Mouse (Mus musculus) neural tube, embryonic 13.5 days (tissue): ENCODE data around the gene Ptprj. TPM values are rescaled to one million over a fixed set of nuclear protein-coding genes. Genes with fewer than 3 reads are reported as not detected.
A peak's percentile ranks its signal among the peaks of the same experiment; 100 is the strongest.
"Not testable (repeated sequence)": the region's sequence is repeated elsewhere in the genome, so short reads cannot be mapped to it uniquely, and the experiment has no call there.

Experiments used
- ATAC-seq: fragments of 200-750 bp; cut with Nextera tagmentation; 2 replicates; pipeline ENCODE4 v1.8.0; 2017; ENCODE audit warnings: low read depth, mild to moderate bottlenecking, moderate TSS enrichment, moderate library complexity
- H3K27ac ChIP-seq: fragments of 300-500 bp; sonication (generic); replicated peaks from 2 replicates; pipeline ENCODE4 v1.5.1; 2015; ENCODE audit warnings: moderate library complexity, mild to moderate bottlenecking, inconsistent platforms
- H3K27me3 ChIP-seq: fragments of 300-500 bp; sonication (generic); 2 replicates; pipeline ENCODE4 v1.6.1; 2015; ENCODE audit warnings: mild to moderate bottlenecking, inconsistent platforms
- H3K36me3 ChIP-seq: fragments of 300-500 bp; sonication (generic); 2 replicates; pipeline ENCODE4 v1.6.1; 2015; ENCODE audit warnings: mild to moderate bottlenecking, inconsistent platforms
- H3K4me1 ChIP-seq: fragments of 300-500 bp; sonication (generic); replicated peaks from 2 replicates; pipeline ENCODE4 v1.6.1; 2015; ENCODE audit warnings: inconsistent platforms
- H3K4me2 ChIP-seq: fragments of 300-500 bp; sonication (generic); 2 replicates; pipeline ENCODE4 v1.6.1; 2015; ENCODE audit warnings: inconsistent platforms, mild to moderate bottlenecking, moderate library complexity
- H3K4me3 ChIP-seq: fragments of 300-500 bp; sonication (generic); 2 replicates; pipeline ENCODE4 v1.5.1; 2015; ENCODE audit warnings: mild to moderate bottlenecking, inconsistent platforms
- H3K9ac ChIP-seq: fragments of 300-500 bp; sonication (generic); 2 replicates; pipeline ENCODE4 v1.6.1; 2015; ENCODE audit warnings: moderate library complexity, mild to moderate bottlenecking, inconsistent platforms
- H3K9me3 ChIP-seq: fragments of 300-500 bp; sonication (generic); 2 replicates; pipeline ENCODE4 v1.6.1; 2016; ENCODE audit warnings: inconsistent platforms
- WGBS: fragments of 180-500 bp; shearing (Covaris S2); methylation state at CpG from one replicate; pipeline ENCODE4 v1.1.7; 2015; 5-methylcytosine and 5-hydroxymethylcytosine counted together
- polyA plus RNA-seq: library from polyadenylated mRNA; unstranded; fragments of >200 nt; fragmentation: Nextera tagmentation; extraction: Ambion mirVana; gene quantifications from 2 replicates; pipeline ENCODE4 v1.2.1, GENCODE M21; 2015

The Ptprj gene
- polyA plus RNA-seq, 1 experiment from 2014 or later, result 4.4 TPM

DNA sequence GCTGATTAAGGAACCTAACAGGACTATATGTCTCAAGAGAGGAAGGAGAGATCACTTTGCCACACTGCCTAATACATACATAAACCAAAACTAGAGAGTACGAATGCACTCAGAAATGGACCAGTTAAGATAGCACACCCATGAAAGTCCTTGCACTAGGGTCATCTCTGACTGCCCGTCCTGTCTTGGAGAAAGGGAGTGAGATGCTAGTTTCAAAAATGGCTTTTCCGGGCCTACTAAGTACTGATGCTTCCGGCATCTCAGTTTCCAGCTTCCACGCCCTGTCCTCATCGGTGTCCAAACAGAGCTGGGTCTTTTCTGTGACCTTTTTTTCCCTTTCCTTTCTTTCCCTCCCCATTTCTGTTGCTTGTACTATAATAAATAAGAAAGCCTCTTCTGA, 4.0 kb downstream of the Ptprj start:
- Histone ChIP-seq H3K27ac (no peak overlapping the region), H3K4me2 (no peak overlapping the region), H3K4me3 (no peak overlapping the region), H3K9ac (no peak overlapping the region), H3K9me3 (no peaks in the 10 kb centered on the region), H3K27me3 (no peaks in the 10 kb centered on the region), H3K36me3 (no peaks in the 10 kb centered on the region), H3K4me1 (peaks cover 27% of the 10 kb centered on the region)
- ATAC-seq, result no peak
- WGBS, result 87% methylated on average over 6 of the region's 6 CpGs

GRCm38 (mm10) chr2:90575713-90576112, 4.7 kb downstream of the Ptprj start:
- Histone ChIP-seq H3K36me3 (no peaks in the 10 kb centered on the region), H3K9me3 (no peaks in the 10 kb centered on the region), H3K27me3 (no peaks in the 10 kb centered on the region), H3K9ac (no peak overlapping the region), H3K4me2 (no peak overlapping the region), H3K4me3 (no peak overlapping the region), H3K4me1 (peaks cover 21% of the 10 kb centered on the region), H3K27ac (no peak overlapping the region)
- no peak for ATAC-seq
- 84% methylated on average over 5 of the region's 5 CpGs for WGBS

DNA sequence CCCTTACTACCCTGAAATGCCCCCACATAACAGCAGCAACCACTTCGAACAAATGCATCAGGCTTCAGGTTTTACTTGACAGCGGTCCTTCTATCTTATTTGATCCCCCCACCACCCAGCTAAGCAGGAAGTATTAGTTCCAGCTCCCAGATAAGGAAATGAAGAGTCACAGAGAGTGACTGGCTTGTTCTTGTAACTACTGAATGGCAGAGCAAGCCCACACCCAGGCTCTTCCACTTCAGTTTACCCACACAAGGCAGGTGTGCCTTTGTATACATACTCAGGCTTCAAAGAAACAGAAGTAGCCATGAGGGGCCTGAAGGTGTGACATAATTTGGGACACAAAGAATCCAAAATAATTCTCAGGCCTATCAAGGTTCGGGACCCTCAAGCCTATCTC, 5.3 kb downstream of the Ptprj start:
- Histone ChIP-seq H3K4me1 (peaks cover 21% of the 10 kb centered on the region), H3K9me3 (no peaks in the 10 kb centered on the region), H3K27ac (no peak overlapping the region), H3K36me3 (no peaks in the 10 kb centered on the region), H3K9ac (no peak overlapping the region), H3K27me3 (no peaks in the 10 kb centered on the region), H3K4me2 (no peak overlapping the region), H3K4me3 (no peak overlapping the region)
- ATAC-seq, result no peak
- 83% methylated on average over 3 of the region's 3 CpGs for WGBS

GRCm38 (mm10) chr2:90574536-90574935, 5.9 kb downstream of the Ptprj start:
- Histone ChIP-seq H3K4me2 (peak overlapping the region; percentile 30; the same call in 1 of the 2 replicates), H3K9me3 (no peaks in the 10 kb centered on the region), H3K27ac (no peak overlapping the region), H3K27me3 (no peaks in the 10 kb centered on the region), H3K36me3 (no peaks in the 10 kb centered on the region), H3K4me1 (peaks cover 21% of the 10 kb centered on the region), H3K4me3 (no peak overlapping the region), H3K9ac (no peak overlapping the region)
- no peak for ATAC-seq
- WGBS, result 77% methylated on average over 8 of the region's 8 CpGs

GRCm38 (mm10) chr2:90573640-90574526, 6.6 kb downstream of the Ptprj start:
- no peak overlapping the region for H3K27ac ChIP-seq
- no peaks in the 10 kb centered on the region for H3K36me3 ChIP-seq
- no peak overlapping the region for H3K4me3 ChIP-seq
- WGBS, result 65% methylated on average over 17 of the region's 17 CpGs
- H3K9me3 ChIP-seq, result no peaks in the 10 kb centered on the region
- peak overlapping the region; percentile 30 for H3K4me2 ChIP-seq
- H3K9ac ChIP-seq, result no peak overlapping the region
- peaks cover 16% of the 10 kb centered on the region for H3K4me1 ChIP-seq
- ATAC-seq, result no peak
- H3K27me3 ChIP-seq, result no peaks in the 10 kb centered on the region

DNA sequence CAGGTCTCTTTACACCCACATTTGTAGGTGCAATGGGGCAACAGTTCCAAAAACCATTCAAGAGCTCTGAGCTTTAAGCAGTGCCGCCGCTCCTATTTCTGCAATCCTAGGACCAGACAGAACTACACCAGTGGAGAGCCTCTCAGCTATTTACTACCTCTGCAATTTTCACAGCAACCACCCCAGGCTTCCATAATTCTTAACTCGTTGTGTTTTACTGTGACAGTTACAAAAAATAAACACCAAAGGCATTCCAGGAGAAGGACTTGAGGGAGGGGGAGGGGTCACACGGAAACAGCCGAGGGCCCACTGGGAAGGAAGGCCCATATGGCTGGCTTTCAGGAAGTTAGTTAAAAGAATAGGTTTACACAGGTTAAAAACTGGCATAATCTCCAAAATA, 8.3 kb downstream of the Ptprj start:
- Histone ChIP-seq H3K4me1 (peaks cover 12% of the 10 kb centered on the region), H3K9me3 (no peaks in the 10 kb centered on the region), H3K9ac (no peak overlapping the region), H3K27me3 (no peaks in the 10 kb centered on the region), H3K4me2 (no peak overlapping the region), H3K4me3 (no peak overlapping the region), H3K27ac (no peak overlapping the region), H3K36me3 (no peaks in the 10 kb centered on the region)
- ATAC-seq, result no peak
- WGBS, result 54% methylated on average over 5 of the region's 5 CpGs

DNA sequence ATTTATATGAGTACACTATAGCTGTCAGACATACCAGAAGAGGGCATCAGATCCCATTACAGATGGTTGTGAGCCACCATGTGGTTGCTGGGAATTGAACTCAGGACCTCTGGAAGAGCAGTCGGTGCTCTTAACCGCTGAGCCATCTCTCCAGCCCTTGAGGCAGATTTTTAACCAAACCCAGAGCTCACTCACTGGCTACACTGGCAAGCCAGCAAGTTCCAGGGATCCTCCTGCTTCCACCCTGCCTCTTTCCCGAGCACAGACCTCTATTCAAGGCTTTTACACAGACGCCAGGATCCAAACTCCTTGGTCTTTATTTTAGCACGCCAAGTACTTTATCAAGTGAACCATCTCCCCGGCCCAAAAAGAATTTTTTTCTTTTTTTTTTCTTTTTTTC, 9.0 kb downstream of the Ptprj start:
- H3K36me3 ChIP-seq, H3K4me3 ChIP-seq, H3K9ac ChIP-seq, H3K27ac ChIP-seq, H3K9me3 ChIP-seq, ATAC-seq, H3K4me2 ChIP-seq, H3K27me3 ChIP-seq: not testable (repeated sequence)
- H3K4me1 ChIP-seq, result peaks cover 20% of the 10 kb centered on the region
- 91% methylated on average over 6 of the region's 6 CpGs for WGBS

GRCm38 (mm10) chr2:90570871-90571270, 9.6 kb downstream of the Ptprj start:
- Histone ChIP-seq H3K9me3 (no peaks in the 10 kb centered on the region), H3K27me3 (no peaks in the 10 kb centered on the region), H3K4me1 (peaks cover 25% of the 10 kb centered on the region), H3K27ac (no peak overlapping the region), H3K36me3 (no peaks in the 10 kb centered on the region), H3K4me3 (no peak overlapping the region), H3K4me2 (no peak overlapping the region), H3K9ac (no peak overlapping the region)
- ATAC-seq, result no peak
- 100% methylated on average over 2 of the region's 2 CpGs for WGBS

DNA sequence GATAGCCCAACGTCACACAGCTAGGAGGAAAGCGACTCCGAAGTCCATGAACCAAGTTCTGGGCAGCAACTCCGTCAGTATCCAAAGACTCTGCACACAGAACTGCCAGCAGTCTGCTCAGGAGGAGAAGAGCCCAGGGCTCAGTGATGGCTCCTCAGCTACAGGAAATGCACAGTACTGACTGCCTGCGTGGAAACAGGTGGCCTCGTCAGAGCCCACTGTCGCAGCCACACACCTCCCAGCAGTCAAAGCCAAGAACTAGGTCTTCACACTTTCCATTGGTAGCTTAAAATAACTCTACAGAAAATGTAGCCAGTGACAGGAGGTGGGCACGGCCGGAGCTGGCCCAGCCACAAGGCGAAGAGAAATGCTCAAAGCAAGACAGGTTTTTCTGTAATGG, 10.2 kb downstream of the Ptprj start:
- Histone ChIP-seq H3K4me3 (no peak overlapping the region), H3K27ac (no peak overlapping the region), H3K4me2 (no peak overlapping the region), H3K4me1 (peaks cover 25% of the 10 kb centered on the region), H3K9ac (no peak overlapping the region), H3K36me3 (no peaks in the 10 kb centered on the region), H3K27me3 (no peaks in the 10 kb centered on the region), H3K9me3 (no peaks in the 10 kb centered on the region)
- 91% methylated on average over 10 of the region's 10 CpGs for WGBS
- ATAC-seq, result no peak

DNA sequence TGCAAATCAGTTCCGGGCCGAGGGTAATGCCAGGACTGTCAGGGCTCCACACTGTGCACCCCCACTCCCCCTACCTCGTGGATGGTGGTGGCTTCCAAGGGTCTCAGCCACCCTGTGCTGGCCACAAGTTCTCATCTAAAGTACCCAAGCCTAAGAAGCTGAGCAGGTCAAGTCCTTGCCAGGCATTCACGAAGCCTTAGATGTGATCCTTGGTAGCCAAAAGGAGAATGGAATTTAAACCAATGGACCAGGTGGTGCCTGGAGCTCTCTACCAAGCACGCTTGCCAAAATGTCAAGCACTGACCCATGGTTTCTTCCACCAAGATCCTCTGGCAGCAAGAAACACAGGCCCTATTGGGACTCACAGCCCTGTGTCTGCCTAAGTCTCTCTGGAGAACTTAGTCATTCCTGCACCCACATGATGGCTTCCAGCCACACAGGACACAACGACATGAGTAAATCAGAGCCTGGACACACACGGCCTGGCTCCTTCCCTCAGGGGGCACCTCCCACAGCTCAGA, 11.4 kb downstream of the Ptprj start:
- H3K4me3 ChIP-seq, result no peak overlapping the region
- H3K4me2 ChIP-seq, result no peak overlapping the region
- no peak overlapping the region for H3K27ac ChIP-seq
- 87% methylated on average over 7 of the region's 7 CpGs for WGBS
- peaks cover 21% of the 10 kb centered on the region for H3K4me1 ChIP-seq
- ATAC-seq, result peak; percentile 47; the same call in 1 of the 2 replicates
- no peaks in the 10 kb centered on the region for H3K27me3 ChIP-seq
- H3K36me3 ChIP-seq, result no peaks in the 10 kb centered on the region
- no peak overlapping the region for H3K9ac ChIP-seq
- no peaks in the 10 kb centered on the region for H3K9me3 ChIP-seq

GRCm38 (mm10) chr2:90568091-90568490, 12.4 kb downstream of the Ptprj start:
- no peak overlapping the region for H3K27ac ChIP-seq
- H3K9me3 ChIP-seq, result no peaks in the 10 kb centered on the region
- H3K9ac ChIP-seq, result no peak overlapping the region
- H3K36me3 ChIP-seq, result no peaks in the 10 kb centered on the region
- H3K4me3 ChIP-seq, result no peak overlapping the region
- ATAC-seq, result no peak
- no peaks in the 10 kb centered on the region for H3K27me3 ChIP-seq
- WGBS, result 90% methylated on average over 7 of the region's 7 CpGs
- H3K4me2 ChIP-seq, result no peak overlapping the region
- peaks cover 17% of the 10 kb centered on the region for H3K4me1 ChIP-seq

GRCm38 (mm10) chr2:90566773-90567528, 13.5 kb downstream of the Ptprj start:
- no peaks in the 10 kb centered on the region for H3K9me3 ChIP-seq
- no peak overlapping the region for H3K27ac ChIP-seq
- 79% methylated on average over 8 of the region's 8 CpGs for WGBS
- H3K36me3 ChIP-seq, result no peaks in the 10 kb centered on the region
- no peak for ATAC-seq
- no peak overlapping the region for H3K4me3 ChIP-seq
- H3K27me3 ChIP-seq, result no peaks in the 10 kb centered on the region
- peaks cover 17% of the 10 kb centered on the region; the same call in 1 of the 2 replicates for H3K4me1 ChIP-seq
- no peak overlapping the region for H3K9ac ChIP-seq
- no peak overlapping the region for H3K4me2 ChIP-seq
